Mouse (Mus musculus) heart, postnatal 0 days (tissue): ENCODE results near the gene Clec2l.

Source experiments
- CTCF ChIP-seq: IDR thresholded peaks from 2 replicates; pipeline ENCODE4 v1.5.1; 2016; ENCODE audit warnings: antibody characterized with exemption, control low read depth, low read depth
- EP300 ChIP-seq: IDR thresholded peaks from 2 replicates; pipeline ENCODE4 v1.6.1; 2016; ENCODE audit warnings: antibody characterized with exemption, low read depth

GRCm38 (mm10) chr6:38691052-38691451, 28.2 kb downstream of the Clec2l start:
- no peak for TF ChIP-seq EP300
- TF ChIP-seq CTCF = no peak
